In genomic region chr2:159852959-159853358, GRCm38 (mm10) we compare ENCODE assay signal across 15 mouse cellular contexts.
DNase-seq lines count a peak whose midpoint lies in the region; TF ChIP-seq lines count a peak whose summit lies in the region.
"Had no signal": no experiment of that assay in that cellular context is flagged by ENCODE, and none has a peak within 500 bp of the region (broad histone marks: within the 10 kb centered on the region; RNA-seq: fewer than 3 reads in every experiment).

No protein-coding gene starts in this region.

- intact Hi-C loops in left cerebral cortex, postnatal 4 days (cut with DNase I): no loop called here
- intact Hi-C loops in gastrocnemius, adult 2 months (cut with DNase I): no loop called here

- DNase-seq in heart, adult 11 months: peak; percentile 88
- DNase-seq in heart, adult 8-10 months (ENCODE audit: low spot score): no peak
- peak; percentile 62 for DNase-seq in left cerebral cortex, postnatal 4 days
- DNase-seq in left cerebral cortex, adult 11 months (ENCODE audit: low spot score): no peak
- peak; percentile 16 for DNase-seq in 3T3-L1 (ENCODE audit: low read depth, low spot score)
- peak; percentile 39 for DNase-seq in gastrocnemius, adult 2 months
- DNase-seq in adrenal gland, adult 18-20 months (ENCODE audit: low spot score in 2 of 2): no peak
- no peak for DNase-seq in ovary, postnatal 14 days (ENCODE audit: low spot score)
- DNase-seq: adrenal gland, adult 2 months; cerebellum, adult 2 months; embryo, embryonic 11 days; forebrain, postnatal 0 days; kidney, adult 9 months had no signal

- H3K27ac ChIP-seq in gastrocnemius, adult 2 months: no peak overlapping the region
- H3K27ac ChIP-seq: lung, embryonic 15.5 days had no signal

- TF ChIP-seq CTCF in gastrocnemius, adult 2 months (IDR thresholded peaks at IDR 0.05): no peak

- H3K4me3 ChIP-seq in gastrocnemius, adult 2 months: no peak overlapping the region
- H3K4me3 ChIP-seq: lung, embryonic 15.5 days; myocyte had no signal

Comparison
In these comparisons a context has a peak if more than half of its experiments do, and no peak if none do; other contexts are left out.
1. DNase-seq: peak in heart, adult 11 months (single experiment), left cerebral cortex, postnatal 4 days (single experiment), 3T3-L1 (single experiment) and gastrocnemius, adult 2 months (single experiment); none in heart, adult 8-10 months (single experiment), left cerebral cortex, adult 11 months (single experiment), adrenal gland, adult 18-20 months (0 of 2) and ovary, postnatal 14 days (single experiment).